ENCODE assay signal across 8 mouse cellular contexts in genomic region chr12:3792248-3792647, GRCm38 (mm10). TPM values are rescaled to one million over a fixed set of nuclear protein-coding genes. Genes with fewer than 3 reads are reported as not detected.
DNase-seq lines count a peak whose midpoint lies in the region; ATAC-seq and TF ChIP-seq lines count a peak whose summit lies in the region.

No protein-coding gene starts in this region.

- H3K4me3 ChIP-seq in left cerebral cortex, adult 2 months = peak overlapping the region; percentile 48
- peak overlapping the region; percentile 55 for H3K4me3 ChIP-seq in embryonic facial prominence, embryonic 10.5 days
- peak overlapping the region; percentile 24 for H3K4me3 ChIP-seq in intestine, embryonic 15.5 days (replicated peaks)
- peak overlapping the region; percentile 23 for H3K4me3 ChIP-seq in neural tube, embryonic 13.5 days

- peak overlapping the region; percentile 45; the same call in 1 of the 2 replicates for H3K27ac ChIP-seq in left cerebral cortex, adult 2 months
- peak overlapping the region; percentile 65 for H3K27ac ChIP-seq in embryonic facial prominence, embryonic 10.5 days (replicated peaks)
- H3K27ac ChIP-seq in intestine, embryonic 15.5 days = no peak overlapping the region
- no peak overlapping the region; the same call in 1 of the 2 replicates for H3K27ac ChIP-seq in neural tube, embryonic 13.5 days (replicated peaks)

- 22% methylated on average over 8 of the region's 8 CpGs for WGBS in embryonic facial prominence, embryonic 10.5 days
- 24% methylated on average over 8 of the region's 8 CpGs for WGBS in intestine, embryonic 15.5 days
- WGBS in neural tube, embryonic 13.5 days = 22% methylated on average over 8 of the region's 8 CpGs

- intact Hi-C loops in left cerebral cortex, adult 2 months (cut with DNase I) = loop anchor here (5.0 kb wide), 1 partner anchor 130 kb away; no protein-coding TSS in a partner anchor
- intact Hi-C loops in left cerebral cortex, postnatal 36 days (cut with DNase I) = loop anchor here (5.0 kb wide), 1 partner anchor 95 kb away; no protein-coding TSS in a partner anchor

- H3K27me3 ChIP-seq in embryonic facial prominence, embryonic 10.5 days (replicated peaks; ENCODE audit: low read depth, poor library complexity, severe bottlenecking) = peaks cover 32% of the 10 kb centered on the region
- H3K27me3 ChIP-seq in intestine, embryonic 15.5 days (replicated peaks) = no peaks in the 10 kb centered on the region
- H3K27me3 ChIP-seq in neural tube, embryonic 13.5 days = no peaks in the 10 kb centered on the region

- peak overlapping the region; percentile 56 for H3K4me2 ChIP-seq in intestine, embryonic 15.5 days (replicated peaks)
- H3K4me2 ChIP-seq in neural tube, embryonic 13.5 days = peak overlapping the region; percentile 51

- no peaks in the 10 kb centered on the region for H3K36me3 ChIP-seq in embryonic facial prominence, embryonic 10.5 days (replicated peaks)
- H3K36me3 ChIP-seq in intestine, embryonic 15.5 days = no peaks in the 10 kb centered on the region
- H3K36me3 ChIP-seq in neural tube, embryonic 13.5 days = no peaks in the 10 kb centered on the region

- peaks cover 37% of the 10 kb centered on the region for H3K4me1 ChIP-seq in embryonic facial prominence, embryonic 10.5 days
- peaks cover 28% of the 10 kb centered on the region for H3K4me1 ChIP-seq in intestine, embryonic 15.5 days (replicated peaks)
- H3K4me1 ChIP-seq in neural tube, embryonic 13.5 days (replicated peaks) = peaks cover 15% of the 10 kb centered on the region

- no peak for DNase-seq in left cerebral cortex, adult 2 months (ENCODE audit: extremely low spot score in 1 of 2, low spot score in 2 of 2)
- DNase-seq in left cerebral cortex, postnatal 36 days (ENCODE audit: low spot score in 2 of 2) = no peak
- peak; percentile 25 for DNase-seq in embryonic facial prominence, embryonic 10.5 days (ENCODE audit: low spot score)
- no peak for DNase-seq in adrenal gland, adult 2 months
- DNase-seq in right cerebral cortex, postnatal 14 days = no peak
- no peak for DNase-seq in natural killer cell, adult 2 months (ENCODE audit: low spot score in 2 of 2)

- no peak overlapping the region for H3K9ac ChIP-seq in intestine, embryonic 15.5 days
- H3K9ac ChIP-seq in neural tube, embryonic 13.5 days = peak overlapping the region; percentile 39; the same call in 1 of the 2 replicates

- ATAC-seq in intestine, embryonic 15.5 days = peak; percentile 13; the same call in 1 of the 2 replicates
- peak; percentile 45 for ATAC-seq in neural tube, embryonic 13.5 days (ENCODE audit: low read depth)

- H3K9me3 ChIP-seq in embryonic facial prominence, embryonic 10.5 days = no peaks in the 10 kb centered on the region
- no peaks in the 10 kb centered on the region for H3K9me3 ChIP-seq in intestine, embryonic 15.5 days
- H3K9me3 ChIP-seq in neural tube, embryonic 13.5 days = no peaks in the 10 kb centered on the region

- no peak for TF ChIP-seq CTCF in left cerebral cortex, adult 2 months (IDR thresholded peaks at IDR 0.05)

RNA-seq across cellular contexts. Expression of gene Dnmt3a, which starts 13.6 kb away (rescaled TPM):
- total RNA-seq in left cerebral cortex, adult 2 months (2021) = 100 to 1,000 TPM in 1 of 2 experiments, 10 to 100 TPM in 1; 99.8 to 116 TPM
- 100 to 1,000 TPM; 100 to 124 TPM for total RNA-seq in left cerebral cortex, postnatal 36 days (2021)
- 160 and 179 TPM in 2 replicates for polyA plus RNA-seq in embryonic facial prominence, embryonic 10.5 days (2016; fragmentation: Nextera tagmentation; extraction: Ambion mirVana)
- polyA plus RNA-seq in intestine, embryonic 15.5 days (2015; fragmentation: Nextera tagmentation; extraction: Ambion mirVana) = 114 and 120 TPM in 2 replicates
- 95.7 and 118 TPM in 2 replicates for polyA plus RNA-seq in neural tube, embryonic 13.5 days (2015; fragmentation: Nextera tagmentation; extraction: Ambion mirVana)
- 10 to 100 TPM; 36.7 to 42.4 TPM for total RNA-seq in adrenal gland, adult 2 months (2021)
- polyA plus RNA-seq in adrenal gland, adult 2 months (2012; rRNA removed) = 9.7 and 10.2 TPM in 2 replicates

Comparison
In these comparisons a context has a peak if more than half of its experiments do, and no peak if none do; other contexts are left out.
1. H3K27ac ChIP-seq: peak in left cerebral cortex, adult 2 months (single experiment) and embryonic facial prominence, embryonic 10.5 days (single experiment); none in intestine, embryonic 15.5 days (single experiment) and neural tube, embryonic 13.5 days (single experiment).
2. Peak in every context shown above with its lines, with median percentiles within 50 percentile points of each other: H3K4me3 ChIP-seq.